Mouse (Mus musculus) adipose tissue, adult 10 weeks (tissue): ENCODE results near the gene Elavl2. TPM values are rescaled to one million over a fixed set of nuclear protein-coding genes. Genes with fewer than 3 reads are reported as not detected.

Experiments
- polyA plus RNA-seq: library from polyadenylated mRNA; stranded (reverse); fragments of 350-450 nt; fragmentation: Illumina TruSeq; extraction: RNeasy Lipid Tissue Mini Kit (QIAGEN cat#74804); gene quantifications from one replicate; pipeline ENCODE4 v1.2.3, GENCODE M21; 2014; ENCODE audit warnings: low read depth, low replicate concordance

Gene Elavl2
- 0.25 TPM for polyA plus RNA-seq

GRCm38 (mm10) chr4:91400423-91400822 is at the start of gene Elavl2:
Elavl2 (minus strand) TSS chr4:91400785.

